Mouse (Mus musculus) CH12.LX (cell line): ENCODE measurements around the gene Gramd1b. TPM values are rescaled to one million over a fixed set of nuclear protein-coding genes. Genes with fewer than 3 reads are reported as not detected.

ENCODE experiments used
- DNase-seq: peaks from one replicate; pipeline ENCODE4 v3.0.0-alpha.2; 2013; ENCODE audit errors: extremely low read depth
- H3K27ac ChIP-seq: 2 replicates; pipeline ENCODE4 v1.5.1; 2012; ENCODE audit warnings: low read depth, mild to moderate bottlenecking, control low read depth, moderate library complexity; ENCODE audit not compliant: insufficient read depth
- H3K27me3 ChIP-seq: replicated peaks from 2 replicates; pipeline ENCODE3; 2012; ENCODE audit warnings: inconsistent platforms
- H3K36me3 ChIP-seq, 2 experiments: replicated peaks in 1 of 2; 2 replicates each; pipeline versions ENCODE3 to v1.6.1; 2012; ENCODE audit warnings: inconsistent platforms in 1 of 2, low read length in 1 of 2, mild to moderate bottlenecking in 1 of 2, mixed read lengths in 1 of 2, moderate library complexity in 1 of 2; ENCODE audit not compliant: control insufficient read depth in 1 of 2, insufficient read depth in 1 of 2
- H3K4me1 ChIP-seq, 2 experiments: 2 replicates each; pipeline ENCODE4 v1.6.1; 2012; ENCODE audit warnings: inconsistent platforms in 1 of 2, moderate library complexity in 1 of 2; ENCODE audit not compliant: insufficient read depth in 2 of 2, control insufficient read depth in 1 of 2
- H3K4me2 ChIP-seq: 2 replicates; pipeline ENCODE4 v1.6.1; 2012; ENCODE audit warnings: low read depth, mild to moderate bottlenecking, control low read depth; ENCODE audit not compliant: poor library complexity, insufficient read depth, severe bottlenecking
- H3K4me3 ChIP-seq, 3 experiments: fragments of 150-350 bp in 1 of 3; sonication (generic) in 1 of 3; replicated peaks in 1 of 3; 2 replicates each; pipeline versions ENCODE3 to v1.5.1; 2011 to 2012; ENCODE audit warnings: low read depth in 2 of 3, low read length in 2 of 3, mild to moderate bottlenecking in 2 of 3, moderate library complexity in 2 of 3, control low read depth in 1 of 3, improper control_type of control experiment in 1 of 3, inconsistent platforms in 1 of 3, mixed read lengths in 1 of 3; ENCODE audit not compliant: poor library complexity in 1 of 3
- H3K79me2 ChIP-seq: replicated peaks from 2 replicates; pipeline ENCODE4 v1.6.1; 2012; ENCODE audit warnings: mild to moderate bottlenecking, moderate library complexity; ENCODE audit not compliant: control insufficient read depth, poor library complexity, insufficient read depth, severe bottlenecking; ENCODE audit errors: extremely low read depth
- H3K9ac ChIP-seq: 2 replicates; pipeline ENCODE4 v1.6.1; 2012; ENCODE audit warnings: low read depth, mild to moderate bottlenecking, control low read depth, moderate library complexity; ENCODE audit not compliant: insufficient read depth
- H3K9me3 ChIP-seq: replicated peaks from 2 replicates; pipeline ENCODE3; 2012; ENCODE audit warnings: low read length, inconsistent platforms, mixed read lengths
- CHD2 ChIP-seq: IDR thresholded peaks from 2 replicates; pipeline ENCODE4 v1.6.1; 2011; ENCODE audit warnings: low read length, improper control_type of control experiment
- CTCF ChIP-seq, 2 experiments: IDR thresholded peaks in 1 of 2; conservative IDR thresholded peaks in 1 of 2; 2 replicates each; pipeline ENCODE4 v1.5.1; 2011 to 2012; ENCODE audit warnings: low read depth in 2 of 2, low read length in 2 of 2, improper control_type of control experiment in 1 of 2, inconsistent platforms in 1 of 2, mild to moderate bottlenecking in 1 of 2, moderate library complexity in 1 of 2
- E2F4 ChIP-seq: IDR thresholded peaks from 2 replicates; pipeline ENCODE4 v1.6.1; 2011; ENCODE audit warnings: low read depth, low read length, improper control_type of control experiment; ENCODE audit not compliant: insufficient replicate concordance
- ELF1 ChIP-seq: IDR thresholded peaks from 2 replicates; pipeline ENCODE4 v1.6.1; 2014; ENCODE audit warnings: low read depth, mild to moderate bottlenecking, inconsistent platforms, low read length, improper control_type of control experiment
- GABPA ChIP-seq: IDR thresholded peaks from 2 replicates; pipeline ENCODE4 v1.6.1; 2012; ENCODE audit warnings: low read depth, low read length, improper control_type of control experiment, inconsistent platforms; ENCODE audit not compliant: insufficient replicate concordance
- IRF4 ChIP-seq: IDR thresholded peaks from 2 replicates; pipeline ENCODE4 v1.6.1; 2014; ENCODE audit warnings: low read depth, mild to moderate bottlenecking, inconsistent platforms, low read length, improper control_type of control experiment
- JUN ChIP-seq: IDR thresholded peaks from 2 replicates; pipeline ENCODE4 v1.6.1; 2011; ENCODE audit warnings: low read depth, mild to moderate bottlenecking, low read length, improper control_type of control experiment, moderate library complexity; ENCODE audit not compliant: insufficient read depth
- JUND ChIP-seq: conservative IDR thresholded peaks from 2 replicates; pipeline ENCODE4 v1.6.1; 2011; ENCODE audit warnings: low read depth, low read length, improper control_type of control experiment
- MAX ChIP-seq: IDR thresholded peaks from 2 replicates; pipeline ENCODE4 v1.6.1; 2011; ENCODE audit warnings: low read length, improper control_type of control experiment
- MYC ChIP-seq: IDR thresholded peaks from 2 replicates; pipeline ENCODE4 v1.6.1; 2011; ENCODE audit warnings: low read depth, mild to moderate bottlenecking, improper control_type of control experiment, low read length
- SIN3A ChIP-seq: IDR thresholded peaks from 2 replicates; pipeline ENCODE4 v1.6.1; 2012; ENCODE audit warnings: low read length, improper control_type of control experiment, inconsistent platforms
- TCF12 ChIP-seq: IDR thresholded peaks from 2 replicates; pipeline ENCODE4 v1.6.1; 2014; ENCODE audit warnings: low read depth, mild to moderate bottlenecking, inconsistent platforms, low read length, improper control_type of control experiment
- ZKSCAN1 ChIP-seq: IDR thresholded peaks from 2 replicates; pipeline ENCODE4 v1.6.1; 2012; ENCODE audit warnings: low read depth, inconsistent platforms, low read length, improper control_type of control experiment, borderline replicate concordance
- ZMIZ1 ChIP-seq: IDR thresholded peaks from 2 replicates; pipeline ENCODE4 v1.6.1; 2012; ENCODE audit warnings: low read depth, mild to moderate bottlenecking, inconsistent platforms, low read length, improper control_type of control experiment
- dilution Hi-C: fragments of 300-500 bp; cut with MboI; formaldehyde crosslinking; loops from 2 replicates; pipeline ENCODE4 v1.14.3; 2020; ENCODE audit warnings: low sequenced_read_pairs; ENCODE audit not compliant: extremely low pct_unique_long_range_greater_than_20kb, extremely low pct_ligation_motif_present
- in situ Hi-C: fragments of 300-500 bp; cut with MboI; formaldehyde crosslinking; loops from 3 replicates; pipeline ENCODE4 v1.14.3; 2019; ENCODE audit warnings: low sequenced_read_pairs, low pct_ligation_motif_present, low pct_unique_long_range_greater_than_20kb, mixed read lengths
- polyA plus RNA-seq: library from polyadenylated mRNA; unstranded; fragments of >175 nt; gene quantifications from 2 replicates; pipeline ENCODE4 v1.2.1, GENCODE M21; 2012; ENCODE audit warnings: low read depth; ENCODE audit not compliant: insufficient read length
- total RNA-seq, 2 experiments: library from RNA; depleted of rRNA; stranded (reverse); fragments of 300-350 nt in 1 of 2; fragments of >200 nt in 1 of 2; gene quantifications; 2 replicates each; pipeline ENCODE4 v1.2.3; 2012 to 2014

Gramd1b gene
- total and polyA plus RNA-seq, 3 experiments: 13.3 to 40.8 (median 16.7) TPM

DNA sequence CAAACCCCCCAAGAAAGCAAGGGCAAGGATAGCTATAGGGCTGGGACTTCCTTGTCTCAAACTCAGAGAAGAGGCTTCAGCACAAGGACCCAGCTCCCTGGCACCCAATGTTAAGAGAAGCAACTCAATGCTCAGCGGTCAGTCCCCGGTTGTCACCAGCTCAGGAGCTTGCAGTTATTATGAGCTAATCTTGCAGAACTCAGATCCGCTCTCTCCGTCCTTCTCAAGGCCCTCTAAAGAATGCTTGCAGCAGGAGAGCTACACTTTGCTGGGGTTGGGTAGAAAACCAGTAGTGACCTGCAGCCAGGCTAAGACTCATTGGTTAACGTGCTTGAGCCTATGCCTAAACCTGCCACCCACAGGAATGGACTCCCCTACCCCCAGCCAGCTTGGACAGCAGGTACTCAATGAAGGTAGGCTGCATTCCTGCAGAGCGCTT, 156.6 kb downstream of the Gramd1b start:
- Histone ChIP-seq H3K27me3 (no peaks in the 10 kb centered on the region), H3K4me2 (no peak overlapping the region), H3K79me2 (0 out of 2 replicates have a peak, but pooled peaks cover 3% of the 10 kb centered on the region), H3K9me3 (no peaks in the 10 kb centered on the region), H3K4me1 (no peaks in the 10 kb centered on the region), H3K27ac (no peak overlapping the region), H3K4me3 (no peak overlapping the region), H3K9ac (no peak overlapping the region), H3K36me3 (peaks cover 0 to 73% of the 10 kb centered on the region in 2 experiments)
- dilution Hi-C loops (no loop called here), in situ Hi-C loops (no loop called here)
- TF ChIP-seq TCF12: no peak
- TF ChIP-seq JUN: no peak
- TF ChIP-seq JUND: no peak
- no peak for TF ChIP-seq ELF1
- no peak for TF ChIP-seq E2F4
- TF ChIP-seq CTCF (conservative IDR thresholded peaks at IDR 0.05 in 1 of 2, IDR thresholded peaks at IDR 0.05 in 1 of 2; ENCODE audit: low read depth in 2 of 2, low read length in 2 of 2): no peak
- no peak for TF ChIP-seq MAX
- no peak for TF ChIP-seq SIN3A
- TF ChIP-seq ZMIZ1: no peak
- DNase-seq: no peak

DNA sequence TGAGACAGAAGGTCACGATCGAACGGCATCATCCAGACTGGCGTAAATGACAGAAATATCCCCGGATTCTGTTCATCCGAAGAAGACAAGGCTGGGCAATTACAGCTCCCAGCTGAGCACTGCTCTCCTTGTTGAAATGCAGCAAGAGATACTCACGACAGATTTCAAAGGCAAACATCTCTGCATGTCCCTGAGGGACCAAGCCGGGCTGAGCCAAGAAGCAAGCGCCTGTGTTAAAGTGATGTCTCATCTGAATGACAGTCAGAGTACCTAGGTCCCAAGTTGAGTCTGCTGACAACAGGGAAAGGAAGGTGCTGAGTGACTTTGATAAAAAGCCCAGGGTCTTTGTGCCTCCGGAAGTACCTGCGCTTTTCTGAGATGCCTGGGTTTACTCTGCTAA, 157.1 kb downstream of the Gramd1b start:
- H3K36me3 ChIP-seq: peaks cover 0 to 76% of the 10 kb centered on the region in 2 experiments
- 0 out of 2 replicates have a peak, but pooled peaks cover 3% of the 10 kb centered on the region for H3K79me2 ChIP-seq
- H3K27me3 ChIP-seq: no peaks in the 10 kb centered on the region
- H3K4me3 ChIP-seq: no peak overlapping the region
- no peaks in the 10 kb centered on the region for H3K4me1 ChIP-seq
- H3K9ac ChIP-seq: no peak overlapping the region
- H3K9me3 ChIP-seq: no peaks in the 10 kb centered on the region
- no peak overlapping the region for H3K4me2 ChIP-seq
- no peak overlapping the region for H3K27ac ChIP-seq
- no peak for TF ChIP-seq CHD2
- no peak for TF ChIP-seq ZMIZ1
- no peak for TF ChIP-seq IRF4
- TF ChIP-seq ZKSCAN1: no peak
- no peak for TF ChIP-seq MAX
- no peak for TF ChIP-seq TCF12
- TF ChIP-seq GABPA: no peak
- TF ChIP-seq, all 38 proteins: peak for 0
- no peak for DNase-seq
- in situ Hi-C loops: no loop called here
- dilution Hi-C loops: no loop called here

DNA sequence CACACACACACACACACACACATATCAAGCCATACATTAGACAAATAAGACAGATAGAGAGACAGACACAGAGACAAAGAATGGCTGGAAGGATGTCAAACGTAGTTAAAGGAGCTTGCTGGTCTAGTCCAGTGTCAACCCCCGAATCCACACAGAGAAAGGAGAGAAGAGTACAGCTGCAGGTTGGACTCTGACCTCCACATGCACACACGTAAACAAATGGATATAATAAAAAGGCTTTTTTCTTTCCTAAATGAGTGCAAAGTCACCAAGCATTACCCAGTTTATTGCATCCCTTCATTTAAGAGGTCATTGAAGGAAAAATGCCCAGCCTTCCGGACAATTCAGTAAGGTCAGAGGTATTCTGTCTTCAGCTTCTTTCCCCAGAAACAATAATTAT, 161.0 kb downstream of the Gramd1b start:
- no peak for DNase-seq
- Histone ChIP-seq H3K36me3 (peaks cover 0 to 55% of the 10 kb centered on the region in 2 experiments), H3K27ac (no peak overlapping the region), H3K4me3 (no peak overlapping the region), H3K9me3 (no peaks in the 10 kb centered on the region), H3K4me2 (no peak overlapping the region), H3K4me1 (peaks cover 2 to 12% of the 10 kb centered on the region in 2 experiments), H3K79me2 (0 out of 2 replicates have a peak, but pooled peaks cover 3% of the 10 kb centered on the region), H3K27me3 (no peaks in the 10 kb centered on the region), H3K9ac (no peak overlapping the region)
- in situ Hi-C loops (no loop called here), dilution Hi-C loops (no loop called here)
- no peak for TF ChIP-seq MYC
- no peak for TF ChIP-seq IRF4
- TF ChIP-seq ZMIZ1: no peak
